Mouse (Mus musculus): Measurements from ENCODE around the gene Sema5a.

GRCm38 (mm10) chr15:32434274-32434673, 189.7 kb downstream of the Sema5a start:
- TF ChIP-seq POLR2A (IDR thresholded peaks at IDR 0.05; ENCODE audit: borderline replicate concordance, control insufficient read depth, low read depth, low read length), result no peak
- TF ChIP-seq CTCF (IDR thresholded peaks at IDR 0.05; ENCODE audit: control insufficient read depth, insufficient read depth, low read length), result no peak
